In genomic region chr13:53120906-53121305, GRCm38 (mm10) we compare ENCODE assay signal across 10 mouse cellular contexts.
DNase-seq lines count a peak whose midpoint lies in the region; ATAC-seq lines count a peak whose summit lies in the region.
"Had no signal": no experiment of that assay in that cellular context is flagged by ENCODE, and none has a peak within 500 bp of the region (broad histone marks: within the 10 kb centered on the region; RNA-seq: fewer than 3 reads in every experiment).

No protein-coding gene starts in this region.

- no peak for ATAC-seq in kidney, embryonic 14.5 days (ENCODE audit: low FRiP score, low TSS enrichment)
- ATAC-seq in hindbrain, embryonic 13.5 days (ENCODE audit: low FRiP score) = peak; percentile 41; the same call in 1 of the 2 replicates
- 0 out of 2 replicates have a peak, but pooled peaks have one; percentile 55 for ATAC-seq in midbrain, embryonic 16.5 days

- no peak overlapping the region for H3K9ac ChIP-seq in kidney, embryonic 14.5 days (ENCODE audit: low read depth, low read length)
- H3K9ac ChIP-seq in hindbrain, embryonic 13.5 days = peak overlapping the region; percentile 49; the same call in 1 of the 2 replicates
- H3K9ac ChIP-seq in midbrain, embryonic 16.5 days (ENCODE audit: low read depth, low read length) = no peak overlapping the region; the same call in 1 of the 2 replicates

- no peak overlapping the region for H3K27ac ChIP-seq in kidney, embryonic 14.5 days (ENCODE audit: low read depth, low read length)
- no peak overlapping the region for H3K27ac ChIP-seq in hindbrain, embryonic 13.5 days
- H3K27ac ChIP-seq in midbrain, embryonic 16.5 days (ENCODE audit: low read length) = no peak overlapping the region
- H3K27ac ChIP-seq: macrophage had no signal

- peak; percentile 72 for DNase-seq in kidney, postnatal 10 days
- peak; percentile 68 for DNase-seq in embryo, embryonic 10.5 days (ENCODE audit: low spot score)
- DNase-seq in adipocyte (ENCODE audit: low spot score) = no peak
- no peak for DNase-seq in adrenal gland, postnatal 14 days
- no peak for DNase-seq in layer of hippocampus, postnatal 14 days (ENCODE audit: low spot score in 2 of 2)
- DNase-seq: spleen, adult 18-20 months had no signal

- peaks cover 5% of the 10 kb centered on the region; the same call in 1 of the 2 replicates for H3K4me1 ChIP-seq in kidney, embryonic 14.5 days (ENCODE audit: control insufficient read depth, insufficient read depth, low read length)
- H3K4me1 ChIP-seq in hindbrain, embryonic 13.5 days (replicated peaks) = peaks cover 19% of the 10 kb centered on the region
- H3K4me1 ChIP-seq in midbrain, embryonic 16.5 days (ENCODE audit: control insufficient read depth, insufficient read depth, low read length) = peaks cover 11% of the 10 kb centered on the region

- peaks cover 7% of the 10 kb centered on the region; the same call in 1 of the 2 replicates for H3K36me3 ChIP-seq in kidney, embryonic 14.5 days (ENCODE audit: control insufficient read depth, insufficient read depth, low read length)
- H3K36me3 ChIP-seq in hindbrain, embryonic 13.5 days = no peaks in the 10 kb centered on the region
- H3K36me3 ChIP-seq in midbrain, embryonic 16.5 days (ENCODE audit: control insufficient read depth, insufficient read depth, low read length) = no peaks in the 10 kb centered on the region

- H3K4me3 ChIP-seq in kidney, embryonic 14.5 days (ENCODE audit: low read length) = no peak overlapping the region
- H3K4me3 ChIP-seq in hindbrain, embryonic 13.5 days = no peak overlapping the region
- H3K4me3 ChIP-seq in midbrain, embryonic 16.5 days (ENCODE audit: low read depth, low read length) = no peak overlapping the region

- no peaks in the 10 kb centered on the region for H3K27me3 ChIP-seq in kidney, embryonic 14.5 days (ENCODE audit: control insufficient read depth, insufficient read depth, low read length)
- H3K27me3 ChIP-seq in hindbrain, embryonic 13.5 days = no peaks in the 10 kb centered on the region
- no peaks in the 10 kb centered on the region for H3K27me3 ChIP-seq in midbrain, embryonic 16.5 days (ENCODE audit: control insufficient read depth, insufficient read depth, low read depth, low read length)

- no peak overlapping the region for H3K4me2 ChIP-seq in kidney, embryonic 14.5 days (replicated peaks; ENCODE audit: low read depth, low read length)
- H3K4me2 ChIP-seq in hindbrain, embryonic 13.5 days = peak overlapping the region; percentile 36
- peak overlapping the region; percentile 38 for H3K4me2 ChIP-seq in midbrain, embryonic 16.5 days (ENCODE audit: low read length)

- no peaks in the 10 kb centered on the region for H3K9me3 ChIP-seq in kidney, embryonic 14.5 days (ENCODE audit: control insufficient read depth, low read length)
- no peaks in the 10 kb centered on the region for H3K9me3 ChIP-seq in hindbrain, embryonic 13.5 days
- no peaks in the 10 kb centered on the region for H3K9me3 ChIP-seq in midbrain, embryonic 16.5 days (replicated peaks; ENCODE audit: control insufficient read depth, low read length, poor library complexity, severe bottlenecking)

- 53% methylated on average over 11 of the region's 11 CpGs for WGBS in kidney, embryonic 14.5 days
- WGBS in hindbrain, embryonic 13.5 days = 23% methylated on average over 11 of the region's 11 CpGs
- WGBS in midbrain, embryonic 16.5 days = 13% methylated on average over 11 of the region's 11 CpGs

Comparison
In these comparisons a context has a peak if more than half of its experiments do, and no peak if none do; other contexts are left out.
1. DNase-seq: peak in kidney, postnatal 10 days (single experiment) and embryo, embryonic 10.5 days (single experiment); none in adipocyte (single experiment), adrenal gland, postnatal 14 days (single experiment) and layer of hippocampus, postnatal 14 days (0 of 2).